Mouse (Mus musculus): Measurements from ENCODE around the gene Rnf187.

DNA sequence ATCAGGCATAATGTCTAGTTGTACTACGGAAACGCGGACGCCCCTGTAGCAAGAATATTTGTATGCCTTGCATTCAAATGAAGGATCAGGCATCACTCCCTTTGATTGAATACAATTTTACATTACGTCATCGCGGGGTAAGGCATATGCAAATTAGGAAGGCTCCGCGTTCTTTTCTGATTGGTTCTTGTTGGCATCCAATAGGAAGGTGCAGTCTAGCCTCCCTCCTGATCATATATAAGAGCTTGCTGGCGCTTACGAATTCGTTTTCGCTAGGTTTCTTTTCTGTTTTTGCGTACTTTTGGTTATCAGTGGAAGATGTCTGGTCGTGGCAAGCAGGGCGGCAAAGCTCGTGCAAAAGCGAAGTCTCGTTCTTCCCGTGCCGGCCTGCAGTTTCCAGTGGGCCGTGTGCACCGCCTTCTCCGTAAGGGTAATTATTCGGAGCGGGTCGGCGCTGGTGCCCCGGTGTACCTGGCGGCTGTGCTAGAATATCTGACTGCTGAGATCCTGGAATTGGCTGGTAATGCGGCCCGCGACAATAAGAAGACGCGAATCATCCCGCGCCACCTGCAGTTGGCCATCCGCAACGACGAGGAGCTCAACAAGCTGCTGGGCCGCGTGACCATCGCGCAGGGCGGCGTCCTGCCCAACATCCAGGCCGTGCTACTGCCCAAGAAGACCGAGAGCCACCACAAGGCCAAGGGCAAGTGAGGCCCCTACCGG lies 15.9 kb upstream of the Rnf187 start, which contains the start of the genes Hist3h2a and Trim17:
- TF ChIP-seq CTCF (IDR thresholded peaks at IDR 0.05; ENCODE audit: extremely low read depth, insufficient read length, insufficient replicate concordance, low read depth, low read length) (peak; percentile 47; the same call in 1 of the 2 replicates), POLR2A (IDR thresholded peaks at IDR 0.05; ENCODE audit: low read depth, low read length) (peak; percentile 82)

Measured in small intestine, adult 2 months (tissue).